Mouse (Mus musculus) liver (tissue): ENCODE measurements at regions not wholly inside any gene's neighbourhood (a gene's known extent, or its start where the extent isn't known, plus 50 kb on each side); places are given as distances from the start of the nearest gene placed in this dataset.
A peak's percentile ranks its signal among the peaks of the same experiment; 100 is the strongest.

Experiments
- DNase-seq: peaks from one replicate; pipeline ENCODE4 v3.0.0-alpha.2; 2020; ENCODE audit warnings: mixed read lengths

GRCm38 (mm10) chr13:26026386-26026785 is 743.6 kb downstream of the Hdgfl1 start:
- no peak for DNase-seq

- no peak for DNase-seq
Measured at GRCm38 (mm10) chr13:26024696-26025095, 745.3 kb downstream of the Hdgfl1 start.

GRCm38 (mm10) chr13:26020491-26020890 is 749.5 kb downstream of the Hdgfl1 start:
- no peak for DNase-seq

GRCm38 (mm10) chr13:26009131-26009530 is 738.8 kb upstream of the Nrsn1 start:
- no peak for DNase-seq

GRCm38 (mm10) chr13:26004768-26005560 is 734.7 kb upstream of the Nrsn1 start:
- DNase-seq: no peak

GRCm38 (mm10) chr13:25993526-25993925 is 723.2 kb upstream of the Nrsn1 start:
- no peak for DNase-seq

- DNase-seq: no peak
Measured at GRCm38 (mm10) chr13:25989067-25989756, 718.9 kb upstream of the Nrsn1 start.

GRCm38 (mm10) chr13:25984535-25984934 is 714.2 kb upstream of the Nrsn1 start:
- DNase-seq: no peak

GRCm38 (mm10) chr13:25983659-25984058 is 713.4 kb upstream of the Nrsn1 start:
- DNase-seq: no peak

GRCm38 (mm10) chr13:25978648-25979047 is 708.3 kb upstream of the Nrsn1 start:
- no peak for DNase-seq

GRCm38 (mm10) chr13:25958592-25958991 is 688.3 kb upstream of the Nrsn1 start:
- no peak for DNase-seq

- no peak for DNase-seq
Measured at GRCm38 (mm10) chr13:25958153-25958466, 687.8 kb upstream of the Nrsn1 start.

- DNase-seq: no peak
Measured at GRCm38 (mm10) chr13:25957451-25958152, 687.3 kb upstream of the Nrsn1 start.

GRCm38 (mm10) chr13:25937631-25938030 is 667.3 kb upstream of the Nrsn1 start:
- no peak for DNase-seq

GRCm38 (mm10) chr13:25933783-25934182 is 663.5 kb upstream of the Nrsn1 start:
- DNase-seq: no peak

- DNase-seq: no peak
Measured at GRCm38 (mm10) chr13:25933246-25933645, 662.9 kb upstream of the Nrsn1 start.

- peak; percentile 18 for DNase-seq
Measured at GRCm38 (mm10) chr13:25932810-25933209, 662.5 kb upstream of the Nrsn1 start.

GRCm38 (mm10) chr13:25932365-25932764 is 662.1 kb upstream of the Nrsn1 start:
- no peak for DNase-seq

GRCm38 (mm10) chr13:25925685-25926084 is 655.4 kb upstream of the Nrsn1 start:
- DNase-seq: no peak

GRCm38 (mm10) chr13:25899871-25900270 is 629.6 kb upstream of the Nrsn1 start:
- no peak for DNase-seq

GRCm38 (mm10) chr13:25893150-25893549 is 622.8 kb upstream of the Nrsn1 start:
- DNase-seq: no peak

- DNase-seq: no peak
Measured at GRCm38 (mm10) chr13:25882818-25883217, 612.5 kb upstream of the Nrsn1 start.

GRCm38 (mm10) chr13:25868923-25869322 is 598.6 kb upstream of the Nrsn1 start:
- DNase-seq: no peak

GRCm38 (mm10) chr13:25858207-25858606 is 587.9 kb upstream of the Nrsn1 start:
- DNase-seq: no peak
